Mouse (Mus musculus) lung, postnatal 0 days (tissue): ENCODE measurements around the gene Sipa1l1. TPM values are rescaled to one million over a fixed set of nuclear protein-coding genes. Genes with fewer than 3 reads are reported as not detected.

Experiments used
- ATAC-seq: fragments of 200-750 bp; cut with Nextera tagmentation; 2 replicates; pipeline ENCODE4 v1.8.0; 2017; ENCODE audit warnings: moderate library complexity
- DNase-seq: peaks from one replicate; pipeline ENCODE4 v3.0.0-alpha.2; 2016; ENCODE audit warnings: low spot score
- H3K27ac ChIP-seq: fragments of 300-500 bp; sonication (generic); 2 replicates; pipeline ENCODE4 v1.5.1; 2014; ENCODE audit warnings: antibody characterized with exemption, mild to moderate bottlenecking, low read length, mixed read lengths
- H3K27me3 ChIP-seq: fragments of 300-500 bp; sonication (generic); replicated peaks from 2 replicates; pipeline ENCODE4 v1.6.1; 2014; ENCODE audit warnings: low read length, mixed read lengths; ENCODE audit not compliant: insufficient read depth
- H3K36me3 ChIP-seq: fragments of 300-500 bp; sonication (generic); 2 replicates; pipeline ENCODE4 v1.6.1; 2014; ENCODE audit warnings: low read length, mixed read lengths; ENCODE audit not compliant: insufficient read depth
- H3K4me1 ChIP-seq: fragments of 300-500 bp; sonication (generic); 2 replicates; pipeline ENCODE4 v1.6.1; 2014; ENCODE audit warnings: antibody characterized with exemption, low read depth, low read length, mixed read lengths; ENCODE audit not compliant: insufficient read depth
- H3K4me2 ChIP-seq: fragments of 300-500 bp; sonication (generic); replicated peaks from 2 replicates; pipeline ENCODE4 v1.6.1; 2014; ENCODE audit warnings: low read depth, mild to moderate bottlenecking, low read length, moderate library complexity, mixed read lengths
- H3K4me3 ChIP-seq: fragments of 300-500 bp; sonication (generic); 2 replicates; pipeline ENCODE4 v1.5.1; 2014; ENCODE audit warnings: low read depth, low read length
- H3K9ac ChIP-seq: fragments of 300-500 bp; sonication (generic); replicated peaks from 2 replicates; pipeline ENCODE4 v1.6.1; 2014; ENCODE audit warnings: low read depth, mild to moderate bottlenecking
- H3K9me3 ChIP-seq: fragments of 300-500 bp; sonication (generic); 2 replicates; pipeline ENCODE4 v1.6.1; 2016; ENCODE audit warnings: low read length, mixed read lengths
- CTCF ChIP-seq: IDR thresholded peaks from 2 replicates; pipeline ENCODE4 v1.5.1; 2016; ENCODE audit warnings: antibody characterized with exemption, mild to moderate bottlenecking
- EP300 ChIP-seq: IDR thresholded peaks from 2 replicates; pipeline ENCODE4 v1.6.1; 2016; ENCODE audit warnings: antibody characterized with exemption, mild to moderate bottlenecking, control low read depth
- whole genome bisulfite sequencing: fragments of 180-500 bp; shearing (Covaris S2); extraction: QIAGEN DNeasy Blood & Tissue Kit; methylation state at CpG from one replicate; pipeline ENCODE4 v1.1.7; 2014; 5-methylcytosine and 5-hydroxymethylcytosine counted together
- polyA plus RNA-seq: library from polyadenylated mRNA; unstranded; fragments of >200 nt; fragmentation: Nextera tagmentation; extraction: Ambion mirVana; gene quantifications from 2 replicates; pipeline ENCODE4 v1.2.1, GENCODE M21; 2015

Sipa1l1 gene
- polyA plus RNA-seq, 1 experiment from 2014 or later: 10.2 TPM

- 64% methylated on average over 4 of the region's 4 CpGs for WGBS
- peak; percentile 38; the same call in 1 of the 2 replicates for TF ChIP-seq CTCF
- TF ChIP-seq EP300: no peak
- H3K4me3 ChIP-seq: no peak overlapping the region
- H3K4me2 ChIP-seq: no peak overlapping the region
- 0 out of 2 replicates have a peak, but pooled peaks cover 8% of the 10 kb centered on the region for H3K36me3 ChIP-seq
- H3K27me3 ChIP-seq: no peaks in the 10 kb centered on the region
- no peak overlapping the region for H3K27ac ChIP-seq
- no peak overlapping the region for H3K9ac ChIP-seq
- H3K9me3 ChIP-seq: no peaks in the 10 kb centered on the region
- H3K4me1 ChIP-seq: peaks cover 10% of the 10 kb centered on the region
- DNase-seq (peak; percentile 68), ATAC-seq (peak; percentile 68)
Observed at GRCm38 (mm10) chr12:82415690-82416364, 246.7 kb downstream of the Sipa1l1 start.

DNA sequence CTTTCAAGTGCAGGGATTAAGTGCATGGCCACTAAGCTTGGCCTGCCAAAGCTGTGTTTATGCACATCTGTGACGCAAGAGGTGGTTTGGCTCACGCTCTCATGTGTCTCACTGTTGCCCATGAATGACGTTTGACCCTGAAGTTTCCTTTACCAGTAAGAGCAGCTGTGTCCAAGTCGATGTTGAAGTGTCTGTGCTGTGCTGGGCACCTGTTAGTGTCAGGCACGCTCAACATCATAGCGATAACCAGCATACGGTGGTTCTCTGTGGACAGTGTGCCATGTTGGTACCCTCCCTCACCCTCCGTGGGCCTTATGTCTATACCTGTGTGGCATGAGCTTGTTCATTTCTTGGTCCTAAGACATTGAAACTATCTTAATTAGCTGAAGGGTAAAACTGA, 249.9 kb downstream of the Sipa1l1 start:
- Histone ChIP-seq H3K9me3 (no peaks in the 10 kb centered on the region), H3K27ac (no peak overlapping the region), H3K4me2 (no peak overlapping the region), H3K4me3 (no peak overlapping the region), H3K27me3 (no peaks in the 10 kb centered on the region), H3K9ac (no peak overlapping the region), H3K4me1 (no peaks in the 10 kb centered on the region), H3K36me3 (peaks cover 20% of the 10 kb centered on the region; the same call in 1 of the 2 replicates)
- no peak for TF ChIP-seq CTCF
- no peak for TF ChIP-seq EP300
- ATAC-seq (no peak), DNase-seq (no peak)
- WGBS: 81% methylated on average over 8 of the region's 8 CpGs

- no peak overlapping the region for H3K4me3 ChIP-seq
- no peak overlapping the region for H3K4me2 ChIP-seq
- no peaks in the 10 kb centered on the region for H3K27me3 ChIP-seq
- no peak overlapping the region for H3K9ac ChIP-seq
- H3K27ac ChIP-seq: no peak overlapping the region
- ATAC-seq: peak; percentile 74
- 63% methylated on average over 15 of the region's 15 CpGs for WGBS
- peaks cover 24% of the 10 kb centered on the region; the same call in 1 of the 2 replicates for H3K36me3 ChIP-seq
- no peaks in the 10 kb centered on the region for H3K4me1 ChIP-seq
- TF ChIP-seq EP300 (no peak), CTCF (no peak)
- peak; percentile 55 for DNase-seq
- no peaks in the 10 kb centered on the region for H3K9me3 ChIP-seq
Observed at GRCm38 (mm10) chr12:82424783-82425182, 255.7 kb downstream of the Sipa1l1 start.

DNA sequence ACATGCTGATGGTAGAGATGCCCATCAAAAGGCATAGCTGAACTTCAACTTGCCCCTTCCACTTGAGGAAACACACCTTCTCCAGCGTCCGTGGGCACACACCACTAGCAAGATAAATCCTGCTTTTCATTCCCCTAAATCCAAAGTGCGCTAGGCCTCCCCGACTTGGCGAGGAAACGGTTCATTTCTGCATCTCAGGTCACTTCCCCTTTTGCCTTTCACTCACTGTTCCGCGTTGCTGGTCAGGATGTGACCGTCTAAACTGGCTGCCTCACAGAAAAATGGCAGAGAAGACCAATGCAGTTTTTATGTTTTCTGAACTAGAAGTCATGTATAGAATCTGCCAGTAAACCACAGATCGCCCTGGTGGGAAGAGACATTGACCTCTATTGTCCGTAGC, 256.7 kb downstream of the Sipa1l1 start:
- DNase-seq (no peak), ATAC-seq (no peak)
- TF ChIP-seq EP300 (no peak), CTCF (no peak)
- Histone ChIP-seq H3K9ac (no peak overlapping the region), H3K27me3 (no peaks in the 10 kb centered on the region), H3K9me3 (no peaks in the 10 kb centered on the region), H3K4me1 (no peaks in the 10 kb centered on the region), H3K4me3 (no peak overlapping the region), H3K36me3 (peaks cover 16% of the 10 kb centered on the region; the same call in 1 of the 2 replicates), H3K27ac (no peak overlapping the region), H3K4me2 (no peak overlapping the region)
- 81% methylated on average over 11 of the region's 11 CpGs for WGBS

DNA sequence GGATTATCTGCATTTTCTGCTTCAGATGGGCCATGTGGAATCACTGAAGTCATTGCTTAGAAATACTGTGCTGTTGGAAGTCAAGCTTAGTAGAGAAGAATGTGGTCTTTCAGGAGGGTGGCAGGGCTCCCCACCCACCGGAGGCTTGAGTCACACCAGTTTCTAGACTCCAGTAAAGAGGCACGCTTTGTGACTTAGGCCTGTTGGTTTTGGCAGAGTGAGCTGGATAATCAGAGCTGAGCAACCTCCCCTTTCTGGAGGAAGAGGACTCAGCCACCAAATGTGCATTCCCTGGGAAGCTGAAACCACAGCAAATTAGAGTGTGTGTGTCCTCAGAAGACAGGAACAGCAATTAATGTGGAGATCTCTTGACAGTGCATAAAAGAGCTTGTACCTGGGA, 258.3 kb downstream of the Sipa1l1 start:
- Histone ChIP-seq H3K4me1 (no peaks in the 10 kb centered on the region), H3K36me3 (peaks cover 16% of the 10 kb centered on the region; the same call in 1 of the 2 replicates), H3K27me3 (no peaks in the 10 kb centered on the region), H3K27ac (no peak overlapping the region), H3K4me2 (no peak overlapping the region), H3K4me3 (no peak overlapping the region), H3K9me3 (no peaks in the 10 kb centered on the region), H3K9ac (no peak overlapping the region)
- WGBS: 65% methylated on average over 2 of the region's 2 CpGs
- ATAC-seq (no peak), DNase-seq (no peak)
- no peak for TF ChIP-seq EP300
- no peak for TF ChIP-seq CTCF

DNA sequence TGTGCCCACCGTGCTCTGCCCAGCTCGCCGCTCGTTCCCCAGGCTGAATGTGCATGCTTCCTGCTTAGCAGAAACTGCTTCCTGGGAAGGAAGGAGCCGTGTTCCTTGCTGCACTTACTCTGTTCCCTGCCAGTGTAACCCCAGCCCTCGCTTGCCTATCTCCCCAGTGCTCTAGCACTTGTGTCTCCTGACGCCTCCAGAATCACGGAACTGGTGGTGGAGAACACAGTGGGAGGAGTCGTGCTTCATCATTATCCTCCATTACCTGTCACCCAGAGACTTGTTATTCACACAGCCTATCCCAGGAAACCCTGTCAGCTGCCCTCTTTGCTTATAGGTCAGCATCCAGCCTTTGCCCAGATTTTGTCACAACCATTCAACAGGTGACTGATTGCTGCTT, 259.3 kb downstream of the Sipa1l1 start:
- no peak for TF ChIP-seq CTCF
- no peak for TF ChIP-seq EP300
- peaks cover 6% of the 10 kb centered on the region; the same call in 1 of the 2 replicates for H3K36me3 ChIP-seq
- H3K4me3 ChIP-seq: no peak overlapping the region
- 0 out of 2 replicates have a peak, but pooled peaks have one; percentile 8 for ATAC-seq
- H3K4me1 ChIP-seq: no peaks in the 10 kb centered on the region
- no peaks in the 10 kb centered on the region for H3K9me3 ChIP-seq
- no peaks in the 10 kb centered on the region for H3K27me3 ChIP-seq
- H3K9ac ChIP-seq: no peak overlapping the region
- DNase-seq: no peak
- no peak overlapping the region for H3K4me2 ChIP-seq
- no peak overlapping the region for H3K27ac ChIP-seq
- 60% methylated on average over 9 of the region's 9 CpGs for WGBS
